Comparison of ENCODE assay signal across 7 mouse cellular contexts in genomic region chr7:25848444-25848812, GRCm38 (mm10). TPM values are rescaled to one million over a fixed set of nuclear protein-coding genes. Genes with fewer than 3 reads are reported as not detected.
DNase-seq lines count a peak whose midpoint lies in the region; ATAC-seq and TF ChIP-seq lines count a peak whose summit lies in the region.

No protein-coding gene starts in this region.

- no peak overlapping the region for H3K27ac ChIP-seq in lung, embryonic 14.5 days (ENCODE audit: low read depth)
- H3K27ac ChIP-seq in forebrain, embryonic 16.5 days (ENCODE audit: low read length), result no peak overlapping the region
- H3K27ac ChIP-seq in liver, postnatal 0 days (ENCODE audit: low read depth), result no peak overlapping the region

- peak overlapping the region; percentile 69 for H3K4me2 ChIP-seq in lung, embryonic 14.5 days
- peak overlapping the region; percentile 74 for H3K4me2 ChIP-seq in forebrain, embryonic 16.5 days (ENCODE audit: low read length)
- peak overlapping the region; percentile 68 for H3K4me2 ChIP-seq in liver, postnatal 0 days (ENCODE audit: low read depth, low read length)

- 30% methylated on average over 11 of the region's 11 CpGs for WGBS in lung, embryonic 14.5 days
- 22% methylated on average over 11 of the region's 11 CpGs for WGBS in forebrain, embryonic 16.5 days
- 30% methylated on average over 11 of the region's 11 CpGs for WGBS in liver, postnatal 0 days (ENCODE audit: insufficient replicate concordance)

- H3K27me3 ChIP-seq in lung, embryonic 14.5 days (ENCODE audit: insufficient read depth, low read length), result no peaks in the 10 kb centered on the region
- H3K27me3 ChIP-seq in forebrain, embryonic 16.5 days (replicated peaks; ENCODE audit: control insufficient read depth, insufficient read depth, low read length), result no peaks in the 10 kb centered on the region
- no peaks in the 10 kb centered on the region for H3K27me3 ChIP-seq in liver, postnatal 0 days (ENCODE audit: insufficient read depth, low read length)

- peak overlapping the region; percentile 44 for H3K4me3 ChIP-seq in lung, embryonic 14.5 days (ENCODE audit: low read depth, low read length)
- H3K4me3 ChIP-seq in forebrain, embryonic 16.5 days (replicated peaks; ENCODE audit: low read length), result peak overlapping the region; percentile 53
- H3K4me3 ChIP-seq in liver, postnatal 0 days (ENCODE audit: low read depth, low read length), result peak overlapping the region; percentile 39

- TF ChIP-seq CTCF in lung, embryonic 14.5 days (IDR thresholded peaks at IDR 0.05; ENCODE audit: low read depth), result no peak
- TF ChIP-seq CTCF in liver, postnatal 0 days (IDR thresholded peaks at IDR 0.05; ENCODE audit: low read depth), result no peak

- peak; percentile 16; the same call in 1 of the 2 replicates for ATAC-seq in lung, embryonic 14.5 days (ENCODE audit: insufficient read depth)
- peak; percentile 42 for ATAC-seq in common myeloid progenitor, adult 5-6 weeks (replicated peaks; ENCODE audit: low read depth, poor library complexity, severe bottlenecking)
- peak; percentile 33; the same call in 1 of the 2 replicates for ATAC-seq in forebrain, embryonic 16.5 days
- peak; percentile 23; the same call in 1 of the 2 replicates for ATAC-seq in liver, postnatal 0 days

- H3K9ac ChIP-seq in lung, embryonic 14.5 days, result peak overlapping the region; percentile 59
- peak overlapping the region; percentile 55 for H3K9ac ChIP-seq in forebrain, embryonic 16.5 days (replicated peaks; ENCODE audit: low read depth, low read length)
- peak overlapping the region; percentile 37 for H3K9ac ChIP-seq in liver, postnatal 0 days (replicated peaks)

- TF ChIP-seq EP300 in liver, postnatal 0 days (IDR thresholded peaks at IDR 0.05; ENCODE audit: low read depth), result no peak

- H3K9me3 ChIP-seq in lung, embryonic 14.5 days (ENCODE audit: low read depth, low read length), result no peaks in the 10 kb centered on the region
- H3K9me3 ChIP-seq in forebrain, embryonic 16.5 days (ENCODE audit: control insufficient read depth, low read length), result no peaks in the 10 kb centered on the region
- H3K9me3 ChIP-seq in liver, postnatal 0 days (ENCODE audit: low read length), result no peaks in the 10 kb centered on the region

- DNase-seq in lung, embryonic 14.5 days, result peak; percentile 40
- DNase-seq in lung, postnatal 4 days, result no peak
- DNase-seq in liver, postnatal 0 days, result no peak
- DNase-seq in T-cell, adult 2 months (ENCODE audit: low spot score), result no peak
- DNase-seq in kidney, adult 9 months, result no peak

- no peaks in the 10 kb centered on the region; the same call in 1 of the 2 replicates for H3K4me1 ChIP-seq in lung, embryonic 14.5 days (ENCODE audit: insufficient read depth)
- H3K4me1 ChIP-seq in forebrain, embryonic 16.5 days (replicated peaks; ENCODE audit: control insufficient read depth, insufficient read depth, low read length), result no peaks in the 10 kb centered on the region
- no peaks in the 10 kb centered on the region for H3K4me1 ChIP-seq in liver, postnatal 0 days (ENCODE audit: insufficient read depth)

- H3K36me3 ChIP-seq in lung, embryonic 14.5 days (ENCODE audit: insufficient read depth), result no peaks in the 10 kb centered on the region
- no peaks in the 10 kb centered on the region for H3K36me3 ChIP-seq in forebrain, embryonic 16.5 days (ENCODE audit: control insufficient read depth, insufficient read depth)
- no peaks in the 10 kb centered on the region for H3K36me3 ChIP-seq in liver, postnatal 0 days (replicated peaks; ENCODE audit: insufficient read depth, low read length)

RNA-seq across cellular contexts. Expression of gene Cyp2s1, which starts 31.7 kb away (rescaled TPM):
- polyA plus RNA-seq in lung, embryonic 14.5 days (2014; fragmentation: Nextera tagmentation; extraction: Ambion mirVana), result 3.2 and 3.8 TPM in 2 replicates
- total RNA-seq in common myeloid progenitor, adult 5-6 weeks (2017), result 0.27 and 0.29 TPM in 2 replicates
- polyA plus RNA-seq in forebrain, embryonic 16.5 days (2015; fragmentation: Nextera tagmentation; extraction: Ambion mirVana), result 1.0 and 1.1 TPM in 2 replicates
- polyA plus RNA-seq in liver, postnatal 0 days (2015; fragmentation: Nextera tagmentation; extraction: Ambion mirVana), result 0.65 and 0.92 TPM in 2 replicates

RNA-seq across cellular contexts. Expression of gene Cyp2b10, which starts 49.0 kb away (rescaled TPM):
- 0.47 TPM in 1 of 2 replicates, not detected in the other for polyA plus RNA-seq in lung, embryonic 14.5 days (2014; fragmentation: Nextera tagmentation; extraction: Ambion mirVana)
- total RNA-seq in common myeloid progenitor, adult 5-6 weeks (2017), result not detected in 2 replicates
- not detected in 2 replicates for polyA plus RNA-seq in forebrain, embryonic 16.5 days (2015; fragmentation: Nextera tagmentation; extraction: Ambion mirVana)
- polyA plus RNA-seq in liver, postnatal 0 days (2015; fragmentation: Nextera tagmentation; extraction: Ambion mirVana), result 3.4 and 5.8 TPM in 2 replicates

RNA-seq across cellular contexts. Expression of gene Axl, which starts 59.9 kb away (rescaled TPM):
- 44.1 and 46.5 TPM in 2 replicates for polyA plus RNA-seq in lung, embryonic 14.5 days (2014; fragmentation: Nextera tagmentation; extraction: Ambion mirVana)
- total RNA-seq in common myeloid progenitor, adult 5-6 weeks (2017), result 0.96 and 4.0 TPM in 2 replicates
- 14.6 and 15.9 TPM in 2 replicates for polyA plus RNA-seq in forebrain, embryonic 16.5 days (2015; fragmentation: Nextera tagmentation; extraction: Ambion mirVana)
- polyA plus RNA-seq in liver, postnatal 0 days (2015; fragmentation: Nextera tagmentation; extraction: Ambion mirVana), result 26.6 and 27.4 TPM in 2 replicates
